Mouse (Mus musculus) liver, postnatal 0 days (tissue): ENCODE measurements around the gene Cst8.

ENCODE experiments used
- CTCF ChIP-seq: sonication (generic); IDR thresholded peaks from 2 replicates; pipeline ENCODE4 v1.5.1; 2016; ENCODE audit warnings: antibody characterized with exemption, low read depth
- EP300 ChIP-seq: IDR thresholded peaks from 2 replicates; pipeline ENCODE4 v1.6.1; 2016; ENCODE audit warnings: antibody characterized with exemption, low read depth, mild to moderate bottlenecking

GRCm38 (mm10) chr2:148750058-148750457 lies 48.5 kb upstream of the Cst8 start, which contains the start of gene Cstl1:
- TF ChIP-seq EP300 (no peak), CTCF (no peak)
